ENCODE assay signal across 19 mouse cellular contexts in the genomic region with DNA sequence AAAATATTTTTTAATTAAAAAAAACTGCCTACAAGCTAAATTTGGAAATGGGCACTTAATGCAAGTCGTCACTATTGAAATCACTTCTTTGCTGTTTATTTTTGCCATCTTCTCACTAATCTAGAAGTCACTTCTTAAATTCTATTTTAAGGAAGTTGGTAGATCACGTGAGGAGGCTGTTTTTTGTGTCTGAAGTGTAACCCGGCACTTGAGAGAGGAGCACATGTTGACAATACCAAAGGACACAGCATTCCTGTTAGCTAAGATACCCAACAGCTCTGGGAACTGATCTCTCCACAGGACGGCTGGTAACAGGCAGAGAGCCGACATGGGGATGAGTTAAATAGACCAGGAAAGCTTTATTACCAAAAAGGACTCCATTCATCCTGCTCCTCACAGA.
DNase-seq lines count a peak whose midpoint lies in the region; ATAC-seq and TF ChIP-seq lines count a peak whose summit lies in the region.
"Had no signal": no experiment of that assay in that cellular context is flagged by ENCODE, and none has a peak within 500 bp of the region (broad histone marks: within the 10 kb centered on the region; RNA-seq: fewer than 3 reads in every experiment).

No protein-coding gene starts in this region.

- H3K27ac ChIP-seq in liver, adult 2 months (replicated peaks; ENCODE audit: insufficient read depth, low read depth, low read length): no peak overlapping the region
- no peak overlapping the region for H3K27ac ChIP-seq in liver, embryonic 11.5 days (ENCODE audit: low read depth, low read length)
- no peak overlapping the region for H3K27ac ChIP-seq in MEL (ENCODE audit: control insufficient read depth, low read depth, low read length)
- H3K27ac ChIP-seq in heart, postnatal 0 days (ENCODE audit: low read depth): peak overlapping the region; percentile 72
- no peak overlapping the region for H3K27ac ChIP-seq in forebrain, embryonic 16.5 days (ENCODE audit: low read length)
- H3K27ac ChIP-seq: liver, embryonic 14.5 days had no signal

- H3K9ac ChIP-seq in liver, adult 2 months (ENCODE audit: low read depth, low read length): no peak overlapping the region
- H3K9ac ChIP-seq in liver, embryonic 11.5 days (ENCODE audit: low read depth, low read length): no peak overlapping the region
- H3K9ac ChIP-seq in MEL (ENCODE audit: control insufficient read depth, low read depth, low read length, poor library complexity, severe bottlenecking): peak overlapping the region; percentile 36; the same call in 1 of the 2 replicates
- H3K9ac ChIP-seq in heart, postnatal 0 days (replicated peaks; ENCODE audit: low read depth, low read length): no peak overlapping the region
- H3K9ac ChIP-seq in forebrain, embryonic 16.5 days (replicated peaks; ENCODE audit: low read depth, low read length): no peak overlapping the region
- H3K9ac ChIP-seq: embryonic facial prominence, embryonic 13.5 days; forebrain, embryonic 12.5 days; hindbrain, embryonic 15.5 days; liver, embryonic 14.5 days; neural tube, embryonic 13.5 days had no signal

- H3K27me3 ChIP-seq in liver, adult 2 months (ENCODE audit: control insufficient read depth, insufficient read depth, low read length): no peaks in the 10 kb centered on the region
- H3K27me3 ChIP-seq in liver, embryonic 11.5 days (replicated peaks; ENCODE audit: control insufficient read depth, insufficient read depth, low read length): no peaks in the 10 kb centered on the region
- H3K27me3 ChIP-seq in MEL (ENCODE audit: control insufficient read depth in 1 of 2, insufficient read depth in 2 of 2, low read length in 2 of 2): no peaks in the 10 kb centered on the region
- no peaks in the 10 kb centered on the region for H3K27me3 ChIP-seq in heart, postnatal 0 days (ENCODE audit: control insufficient read depth, insufficient read depth, low read length)
- H3K27me3 ChIP-seq in forebrain, embryonic 16.5 days (replicated peaks; ENCODE audit: control insufficient read depth, insufficient read depth, low read length): no peaks in the 10 kb centered on the region
- H3K27me3 ChIP-seq: embryonic facial prominence, embryonic 13.5 days; forebrain, embryonic 12.5 days; hindbrain, embryonic 15.5 days; neural tube, embryonic 13.5 days; Patski had no signal

- no peak for TF ChIP-seq RAD21 in MEL (IDR thresholded peaks at IDR 0.05; ENCODE audit: low read depth, low read length)

- no peak overlapping the region for H3K4me3 ChIP-seq in liver, adult 2 months (ENCODE audit: insufficient read depth, low read depth, low read length)
- H3K4me3 ChIP-seq in liver, embryonic 11.5 days (ENCODE audit: low read depth, low read length): no peak overlapping the region
- no peak overlapping the region for H3K4me3 ChIP-seq in MEL (ENCODE audit: control insufficient read depth in 1 of 2, insufficient read depth in 1 of 2, low read depth in 2 of 2, low read length in 2 of 2)
- H3K4me3 ChIP-seq in heart, postnatal 0 days (ENCODE audit: low read depth, low read length): no peak overlapping the region
- no peak overlapping the region for H3K4me3 ChIP-seq in forebrain, embryonic 16.5 days (replicated peaks; ENCODE audit: low read length)
- H3K4me3 ChIP-seq: embryonic facial prominence, embryonic 13.5 days; forebrain, embryonic 12.5 days; hindbrain, embryonic 15.5 days; midbrain, embryonic 10.5 days; neural tube, embryonic 13.5 days had no signal

- no peak for TF ChIP-seq POLR2A in liver, adult 2 months (IDR thresholded peaks at IDR 0.05; ENCODE audit: extremely low read depth, insufficient read depth, low read length)
- TF ChIP-seq POLR2A in MEL (IDR thresholded peaks at IDR 0.05; ENCODE audit: control insufficient read depth in 1 of 2, insufficient read depth in 1 of 2, low read depth in 1 of 2, low read length in 2 of 2, poor library complexity in 1 of 2): no peak

- peaks cover 16% of the 10 kb centered on the region; the same call in 1 of the 2 replicates for H3K79me2 ChIP-seq in liver, adult 2 months (ENCODE audit: control insufficient read depth, insufficient read depth, low read length)
- no peaks in the 10 kb centered on the region for H3K79me2 ChIP-seq in MEL (ENCODE audit: control insufficient read depth, insufficient read depth, low read length, poor library complexity)

- DNase-seq in heart, adult 11 months: peak; percentile 92
- no peak for DNase-seq in heart, postnatal 14 days
- DNase-seq in liver, adult 2 months (ENCODE audit: extremely low read depth, low read depth, low spot score): peak; percentile 31
- no peak for DNase-seq in liver, embryonic 11.5 days (ENCODE audit: low spot score)
- peak; percentile 66 for DNase-seq in MEL (ENCODE audit: low read depth, low spot score)
- DNase-seq in heart, postnatal 0 days (ENCODE audit: low spot score): peak; percentile 27
- DNase-seq: adrenal gland, postnatal 25 days; lung, postnatal 14 days; right cerebral cortex, postnatal 14 days; thymus, postnatal 36 days had no signal

- TF ChIP-seq CTCF in liver, adult 2 months (IDR thresholded peaks at IDR 0.05; ENCODE audit: low read depth, low read length): no peak
- TF ChIP-seq CTCF in MEL (IDR thresholded peaks at IDR 0.05 in 2 of 3, conservative IDR thresholded peaks at IDR 0.05 in 1 of 3; ENCODE audit: control insufficient read depth in 1 of 3, insufficient read depth in 1 of 3, low read depth in 2 of 3, low read length in 3 of 3, poor library complexity in 1 of 3, severe bottlenecking in 1 of 3): no peak
- no peak for TF ChIP-seq CTCF in heart, postnatal 0 days (IDR thresholded peaks at IDR 0.05; ENCODE audit: low read depth)

- H3K9me3 ChIP-seq in liver, embryonic 11.5 days (ENCODE audit: control insufficient read depth, low read length): no peaks in the 10 kb centered on the region
- no peaks in the 10 kb centered on the region for H3K9me3 ChIP-seq in MEL (replicated peaks; ENCODE audit: insufficient read depth, low read length)
- no peaks in the 10 kb centered on the region for H3K9me3 ChIP-seq in heart, postnatal 0 days (replicated peaks; ENCODE audit: control insufficient read depth, low read length)
- no peaks in the 10 kb centered on the region for H3K9me3 ChIP-seq in forebrain, embryonic 16.5 days (ENCODE audit: control insufficient read depth, low read length)
- H3K9me3 ChIP-seq: embryonic facial prominence, embryonic 13.5 days; forebrain, embryonic 12.5 days; hindbrain, embryonic 15.5 days; midbrain, embryonic 10.5 days; neural tube, embryonic 13.5 days had no signal

- WGBS in liver, adult 2 months: 60% methylated on average over 5 of the region's 5 CpGs
- WGBS in liver, embryonic 11.5 days: 42% methylated on average over 5 of the region's 5 CpGs
- WGBS in heart, postnatal 0 days: 28% methylated on average over 5 of the region's 5 CpGs
- WGBS in forebrain, embryonic 16.5 days: 53% methylated on average over 5 of the region's 5 CpGs

- intact Hi-C loops in heart, postnatal 14 days (cut with DNase I): loop anchor here (5.0 to 10.0 kb wide), 2 partner anchors 214 to 666 kb away; no protein-coding TSS in a partner anchor

- no peak overlapping the region for H3K4me2 ChIP-seq in liver, embryonic 11.5 days
- no peak overlapping the region for H3K4me2 ChIP-seq in heart, postnatal 0 days (ENCODE audit: low read depth, low read length)
- H3K4me2 ChIP-seq in forebrain, embryonic 16.5 days (ENCODE audit: low read length): no peak overlapping the region
- H3K4me2 ChIP-seq: forebrain, embryonic 12.5 days; hindbrain, embryonic 15.5 days; neural tube, embryonic 13.5 days had no signal

- 0 out of 4 replicates have a peak, but pooled peaks of 1 of the 2 experiments have one; percentile 23 for TF ChIP-seq EP300 in MEL (IDR thresholded peaks at IDR 0.05; ENCODE audit: low read depth in 1 of 2, low read length in 2 of 2)
- TF ChIP-seq EP300 in heart, postnatal 0 days (IDR thresholded peaks at IDR 0.05; ENCODE audit: low read depth): no peak

- peaks cover 8% of the 10 kb centered on the region for H3K4me1 ChIP-seq in liver, adult 2 months (ENCODE audit: control insufficient read depth, insufficient read depth, low read length)
- H3K4me1 ChIP-seq in liver, embryonic 11.5 days (replicated peaks; ENCODE audit: control insufficient read depth, insufficient read depth, low read length): peaks cover 8% of the 10 kb centered on the region; the same call in 1 of the 2 replicates
- peaks cover 2 to 18% of the 10 kb centered on the region in 2 experiments; a peak in 3 of 4 replicates for H3K4me1 ChIP-seq in MEL (ENCODE audit: control insufficient read depth in 1 of 2, insufficient read depth in 2 of 2, low read length in 2 of 2)
- H3K4me1 ChIP-seq in heart, postnatal 0 days (ENCODE audit: control insufficient read depth, insufficient read depth): peaks cover 53% of the 10 kb centered on the region
- H3K4me1 ChIP-seq in forebrain, embryonic 16.5 days (replicated peaks; ENCODE audit: control insufficient read depth, insufficient read depth, low read length): peaks cover 38% of the 10 kb centered on the region

- peaks cover 42% of the 10 kb centered on the region for H3K36me3 ChIP-seq in liver, adult 2 months (ENCODE audit: control insufficient read depth, insufficient read depth, low read length)
- no peaks in the 10 kb centered on the region for H3K36me3 ChIP-seq in liver, embryonic 11.5 days (ENCODE audit: control insufficient read depth, insufficient read depth, low read length)
- H3K36me3 ChIP-seq in MEL (ENCODE audit: control insufficient read depth in 1 of 2, insufficient read depth in 2 of 2, low read length in 2 of 2): peaks cover 0 to 13% of the 10 kb centered on the region in 2 experiments; a peak in 2 of 4 replicates
- 0 out of 2 replicates have a peak, but pooled peaks cover 4% of the 10 kb centered on the region for H3K36me3 ChIP-seq in heart, postnatal 0 days (replicated peaks; ENCODE audit: control insufficient read depth, insufficient read depth, low read length)
- peaks cover 5% of the 10 kb centered on the region for H3K36me3 ChIP-seq in forebrain, embryonic 16.5 days (ENCODE audit: control insufficient read depth, insufficient read depth)
- H3K36me3 ChIP-seq: embryonic facial prominence, embryonic 13.5 days; hindbrain, embryonic 15.5 days had no signal

- no peak for ATAC-seq in liver, embryonic 11.5 days (replicated peaks; ENCODE audit: low FRiP score)
- ATAC-seq in heart, postnatal 0 days (ENCODE audit: insufficient read depth, low read depth): no peak; the same call in 1 of the 2 replicates
- ATAC-seq in forebrain, embryonic 16.5 days: no peak
- ATAC-seq: activated CD4-positive, CD25-positive, alpha-beta regulatory T cell, adult 4 months; Patski had no signal

TF ChIP-seq in MEL, 35 proteins besides CTCF, POLR2A, EP300 and RAD21 (continues in another document):
- TF ChIP-seq ELF1 (IDR thresholded peaks at IDR 0.05; ENCODE audit: low read depth, low read length) (peak; percentile 12; the same call in 1 of the 2 replicates), MAZ (IDR thresholded peaks at IDR 0.05; ENCODE audit: low read depth, low read length) (no peak), USF2 (IDR thresholded peaks at IDR 0.05; ENCODE audit: borderline replicate concordance in 1 of 2, insufficient read depth in 1 of 2, low read depth in 1 of 2, low read length in 2 of 2) (peak; percentile 27 to 75; a peak in 3 of 4 replicates), SIN3A (IDR thresholded peaks at IDR 0.05; ENCODE audit: low read length) (peak; percentile 53), MXI1 (IDR thresholded peaks at IDR 0.05; ENCODE audit: low read depth, low read length) (peak; percentile 53; the same call in 1 of the 2 replicates), TBP (IDR thresholded peaks at IDR 0.05; ENCODE audit: low read depth, low read length) (no peak)

Comparison
In these comparisons a context has a peak if more than half of its experiments do, and no peak if none do; other contexts are left out.
1. DNase-seq: peak in heart, adult 11 months (single experiment), liver, adult 2 months (single experiment), MEL (single experiment) and heart, postnatal 0 days (single experiment); none in heart, postnatal 14 days (0 of 2) and liver, embryonic 11.5 days (single experiment).